Mouse (Mus musculus): ENCODE results near the gene Fastkd5. TPM values are rescaled to one million over a fixed set of nuclear protein-coding genes. Genes with fewer than 3 reads are reported as not detected.
"Not testable (repeated sequence)": the region's sequence is repeated elsewhere in the genome, so short reads cannot be mapped to it uniquely, and the experiment has no call there.

The Fastkd5 gene
- polyA plus RNA-seq, 1 experiment from 2014 or later = 21.8 TPM

DNA sequence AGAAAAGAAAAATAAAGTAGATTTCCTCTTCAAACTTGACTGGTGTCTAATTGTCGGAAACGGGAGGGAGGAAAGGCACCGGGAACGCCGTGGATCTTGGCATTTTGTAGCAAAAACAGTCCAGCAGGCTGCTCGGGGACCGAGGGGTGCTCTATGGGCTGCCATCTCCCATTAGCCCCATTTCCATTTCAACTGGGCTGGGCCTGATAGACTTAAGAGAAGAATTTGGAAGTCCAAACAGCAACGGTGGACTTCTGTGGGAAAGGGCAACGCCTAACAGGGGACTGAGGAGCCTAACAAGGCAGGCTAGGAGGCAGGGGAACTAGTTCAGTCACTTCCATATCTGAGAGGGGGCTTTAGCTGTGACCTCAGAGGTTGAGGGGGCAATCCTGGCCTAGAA is 52.8 kb downstream of the Fastkd5 start:
- H3K4me3 ChIP-seq (ENCODE audit: low read depth, low read length) = no peak overlapping the region
- H3K4me1 ChIP-seq (ENCODE audit: control insufficient read depth, insufficient read depth, low read length) = 0 out of 2 replicates have a peak, but pooled peaks cover 3% of the 10 kb centered on the region
- ATAC-seq (ENCODE audit: insufficient read depth, low FRiP score, low TSS enrichment) = no peak
- H3K27ac ChIP-seq (ENCODE audit: low read depth, low read length) = no peak overlapping the region
- no peaks in the 10 kb centered on the region for H3K9me3 ChIP-seq (ENCODE audit: control insufficient read depth, low read length)
- 3% methylated on average over 9 of the region's 9 CpGs for WGBS
- peaks cover 70% of the 10 kb centered on the region for H3K27me3 ChIP-seq (ENCODE audit: control insufficient read depth, insufficient read depth, low read length)
- H3K9ac ChIP-seq (ENCODE audit: low read length) = no peak overlapping the region
- no peaks in the 10 kb centered on the region for H3K36me3 ChIP-seq (ENCODE audit: control insufficient read depth, insufficient read depth, low read length)
- DNase-seq (ENCODE audit: low spot score) = no peak
- H3K4me2 ChIP-seq (ENCODE audit: low read depth) = no peak overlapping the region

DNA sequence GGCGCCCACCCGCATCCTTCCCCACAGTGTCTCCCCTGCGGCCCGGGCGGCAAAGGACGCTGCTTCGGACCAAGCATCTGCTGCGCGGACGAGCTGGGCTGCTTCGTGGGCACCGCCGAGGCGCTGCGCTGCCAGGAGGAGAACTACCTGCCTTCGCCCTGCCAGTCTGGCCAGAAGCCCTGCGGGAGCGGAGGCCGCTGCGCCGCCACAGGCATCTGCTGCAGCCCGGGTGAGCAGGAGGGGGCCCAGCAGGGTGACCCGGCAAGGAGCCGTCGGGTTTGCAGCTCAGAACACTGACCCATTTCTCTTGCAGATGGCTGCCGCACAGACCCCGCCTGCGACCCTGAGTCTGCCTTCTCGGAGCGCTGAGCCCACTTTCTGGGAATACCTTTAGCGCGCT is 53.3 kb downstream of the Fastkd5 start:
- Histone ChIP-seq H3K4me2 (ENCODE audit: low read depth) (peak overlapping the region; percentile 31), H3K4me3 (ENCODE audit: low read depth, low read length) (peak overlapping the region; percentile 23; the same call in 1 of the 2 replicates), H3K27me3 (ENCODE audit: control insufficient read depth, insufficient read depth, low read length) (peaks cover 65% of the 10 kb centered on the region)
- 2% methylated on average over 32 of the region's 32 CpGs for WGBS
- H3K27ac ChIP-seq (ENCODE audit: low read depth, low read length); DNase-seq (ENCODE audit: low spot score); H3K9ac ChIP-seq (ENCODE audit: low read length); H3K4me1 ChIP-seq (ENCODE audit: control insufficient read depth, insufficient read depth, low read length); H3K9me3 ChIP-seq (ENCODE audit: control insufficient read depth, low read length); ATAC-seq (ENCODE audit: insufficient read depth, low FRiP score, low TSS enrichment); H3K36me3 ChIP-seq (ENCODE audit: control insufficient read depth, insufficient read depth, low read length): not testable (repeated sequence)

DNA sequence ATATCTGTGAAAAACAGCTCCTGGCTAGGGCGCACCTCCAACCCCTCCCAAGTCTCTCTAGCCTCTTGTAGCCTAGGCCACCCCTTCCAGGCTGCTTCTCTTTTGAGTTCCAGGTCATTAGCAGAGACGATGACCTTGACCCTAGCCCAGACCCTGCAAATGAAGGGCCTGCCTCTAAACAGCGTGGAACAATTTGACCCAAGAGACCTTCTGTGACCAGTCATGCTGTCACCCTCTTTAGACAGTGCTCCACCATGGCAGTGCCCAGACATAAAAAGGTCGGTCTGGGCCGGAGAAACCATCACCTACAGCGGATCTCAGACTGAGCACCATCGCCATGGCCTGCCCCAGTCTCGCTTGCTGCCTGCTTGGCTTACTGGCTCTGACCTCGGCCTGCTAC is 54.0 kb downstream of the Fastkd5 start, which contains the start of gene Oxt:
Gene Oxt (plus strand): TSS at position 301 of the 400 bp plus-strand sequence.
- ATAC-seq (ENCODE audit: insufficient read depth, low FRiP score, low TSS enrichment) = no peak
- Histone ChIP-seq H3K4me3 (ENCODE audit: low read depth, low read length) (peak within 1 kb of the TSS; percentile 23; the same call in 1 of the 2 replicates), H3K9me3 (ENCODE audit: control insufficient read depth, low read length) (no peaks in the 10 kb centered on the region), H3K4me1 (ENCODE audit: control insufficient read depth, insufficient read depth, low read length) (0 out of 2 replicates have a peak, but pooled peaks cover 3% of the 10 kb centered on the region), H3K27ac (ENCODE audit: low read depth, low read length) (no peak within 1 kb of the TSS), H3K36me3 (ENCODE audit: control insufficient read depth, insufficient read depth, low read length) (no peaks in the 10 kb centered on the region), H3K4me2 (ENCODE audit: low read depth) (peak within 1 kb of the TSS; percentile 31), H3K9ac (ENCODE audit: low read length) (no peak within 1 kb of the TSS), H3K27me3 (ENCODE audit: control insufficient read depth, insufficient read depth, low read length) (peaks cover 58% of the 10 kb centered on the region)
- no peak for DNase-seq (ENCODE audit: low spot score)
- WGBS = 44% methylated on average over 9 of the region's 9 CpGs

DNA sequence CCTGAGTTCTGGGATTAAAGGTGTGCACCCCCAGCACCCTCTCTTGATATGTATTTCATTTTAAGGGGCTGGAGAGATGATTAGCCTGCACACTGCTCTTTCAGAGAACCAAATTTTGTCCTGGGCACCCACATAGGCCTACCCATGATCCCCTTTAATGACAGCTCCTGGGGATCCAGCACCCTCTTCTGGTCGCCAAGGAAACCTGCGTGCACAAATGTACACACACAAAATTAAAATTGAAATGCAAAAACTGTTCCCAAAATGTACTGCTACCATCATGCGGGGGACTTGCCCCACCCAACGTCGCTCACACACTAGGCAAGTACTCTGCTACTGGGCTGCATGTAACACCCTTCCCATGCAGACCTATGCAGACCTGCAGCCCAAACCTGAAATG is 54.9 kb downstream of the Fastkd5 start:
- Histone ChIP-seq H3K36me3 (ENCODE audit: control insufficient read depth, insufficient read depth, low read length) (no peaks in the 10 kb centered on the region), H3K4me2 (ENCODE audit: low read depth) (no peak overlapping the region), H3K9me3 (ENCODE audit: control insufficient read depth, low read length) (no peaks in the 10 kb centered on the region), H3K27ac (ENCODE audit: low read depth, low read length) (no peak overlapping the region), H3K9ac (ENCODE audit: low read length) (no peak overlapping the region), H3K4me1 (ENCODE audit: control insufficient read depth, insufficient read depth, low read length) (0 out of 2 replicates have a peak, but pooled peaks cover 3% of the 10 kb centered on the region), H3K27me3 (ENCODE audit: control insufficient read depth, insufficient read depth, low read length) (peaks cover 49% of the 10 kb centered on the region), H3K4me3 (ENCODE audit: low read depth, low read length) (no peak overlapping the region)
- no peak for DNase-seq (ENCODE audit: low spot score)
- ATAC-seq (ENCODE audit: insufficient read depth, low FRiP score, low TSS enrichment) = no peak
- WGBS = 75% methylated on average over 5 of the region's 5 CpGs

DNA sequence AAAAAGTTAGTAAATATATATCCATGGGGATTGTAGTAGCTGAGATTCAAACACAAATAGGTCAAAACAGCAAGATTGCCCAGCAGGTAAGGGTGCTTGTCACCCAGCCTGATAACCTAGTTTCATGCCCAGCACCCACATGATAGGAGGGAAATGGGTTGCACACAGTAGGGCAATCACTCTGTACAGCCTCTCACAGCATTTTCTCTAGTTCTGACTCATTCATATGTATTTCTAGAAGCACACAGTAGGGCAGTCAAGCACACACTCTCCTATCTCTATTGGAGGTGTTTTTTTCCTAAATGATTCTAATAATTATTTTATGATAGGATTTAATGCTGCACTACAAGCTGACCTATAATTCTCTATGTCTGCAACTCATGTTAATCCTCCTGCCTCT is 59.9 kb downstream of the Fastkd5 start:
- no peak overlapping the region for H3K4me3 ChIP-seq (ENCODE audit: low read depth, low read length)
- no peak overlapping the region for H3K27ac ChIP-seq (ENCODE audit: low read depth, low read length)
- ATAC-seq (ENCODE audit: insufficient read depth, low FRiP score, low TSS enrichment) (no peak), DNase-seq (ENCODE audit: low spot score) (no peak)
- no peaks in the 10 kb centered on the region for H3K9me3 ChIP-seq (ENCODE audit: control insufficient read depth, low read length)
- peaks cover 2% of the 10 kb centered on the region; the same call in 1 of the 2 replicates for H3K36me3 ChIP-seq (ENCODE audit: control insufficient read depth, insufficient read depth, low read length)
- no peak overlapping the region for H3K9ac ChIP-seq (ENCODE audit: low read length)
- no peak overlapping the region for H3K4me2 ChIP-seq (ENCODE audit: low read depth)
- H3K4me1 ChIP-seq (ENCODE audit: control insufficient read depth, insufficient read depth, low read length) = no peaks in the 10 kb centered on the region
- H3K27me3 ChIP-seq (ENCODE audit: control insufficient read depth, insufficient read depth, low read length) = peaks cover under 1% of the 10 kb centered on the region; the same call in 1 of the 2 replicates

DNA sequence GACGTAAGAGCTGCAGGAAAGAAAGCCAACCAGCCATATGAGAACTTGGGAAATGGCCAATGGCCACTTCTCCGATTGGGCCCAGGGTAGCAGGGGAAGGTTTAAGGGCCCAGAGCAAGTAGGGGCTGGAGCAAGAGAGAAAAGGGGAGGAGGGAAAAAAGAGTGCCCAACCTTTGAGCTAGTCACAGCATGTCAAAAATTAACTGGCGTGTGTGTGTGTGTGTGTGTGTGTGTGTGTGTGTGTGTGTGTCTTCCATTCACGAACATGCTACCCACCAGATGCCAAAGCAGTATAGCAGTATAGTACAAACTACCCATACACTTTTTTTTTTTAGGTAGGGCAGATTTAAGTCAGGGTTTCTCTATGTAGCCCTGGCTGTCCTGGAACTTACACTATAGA is 60.9 kb downstream of the Fastkd5 start:
- H3K4me2 ChIP-seq (ENCODE audit: low read depth) = no peak overlapping the region
- WGBS = 75% methylated on average over 4 of the region's 4 CpGs

DNA sequence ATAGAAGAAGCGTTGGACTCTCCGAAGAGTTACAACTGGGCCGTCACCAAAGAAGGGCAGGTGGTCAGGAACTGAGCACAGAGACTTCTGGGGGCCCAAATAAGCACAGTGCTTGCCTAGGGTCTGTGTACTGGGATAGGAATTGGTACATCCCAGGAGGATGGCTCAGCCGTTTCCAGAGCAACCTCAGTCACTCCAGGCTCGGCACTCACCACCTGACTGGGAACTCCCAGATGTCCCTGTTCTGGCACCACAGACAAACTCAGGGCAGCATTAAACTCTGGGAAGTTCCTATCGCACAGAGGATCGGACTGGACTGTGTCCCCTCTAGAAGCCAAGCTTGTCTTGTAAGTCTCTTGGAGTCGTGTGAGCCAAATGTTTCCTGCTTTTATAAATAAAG is 64.8 kb downstream of the Fastkd5 start:
- WGBS = 84% methylated on average over 8 of the region's 8 CpGs
- Histone ChIP-seq H3K9ac (ENCODE audit: low read length) (no peak overlapping the region), H3K4me1 (ENCODE audit: control insufficient read depth, insufficient read depth, low read length) (0 out of 2 replicates have a peak, but pooled peaks cover 2% of the 10 kb centered on the region), H3K27ac (ENCODE audit: low read depth, low read length) (no peak overlapping the region), H3K27me3 (ENCODE audit: control insufficient read depth, insufficient read depth, low read length) (no peaks in the 10 kb centered on the region), H3K36me3 (ENCODE audit: control insufficient read depth, insufficient read depth, low read length) (peaks cover 2% of the 10 kb centered on the region; the same call in 1 of the 2 replicates), H3K4me3 (ENCODE audit: low read depth, low read length) (no peak overlapping the region), H3K9me3 (ENCODE audit: control insufficient read depth, low read length) (no peaks in the 10 kb centered on the region), H3K4me2 (ENCODE audit: low read depth) (no peak overlapping the region)
- DNase-seq (ENCODE audit: low spot score) = no peak
- ATAC-seq (ENCODE audit: insufficient read depth, low FRiP score, low TSS enrichment) = no peak

More for the DNA sequence above, 60.9 kb downstream of the Fastkd5 start:
- Histone ChIP-seq H3K9me3 (ENCODE audit: control insufficient read depth, low read length) (no peaks in the 10 kb centered on the region), H3K4me1 (ENCODE audit: control insufficient read depth, insufficient read depth, low read length) (no peaks in the 10 kb centered on the region), H3K36me3 (ENCODE audit: control insufficient read depth, insufficient read depth, low read length) (peaks cover 2% of the 10 kb centered on the region; the same call in 1 of the 2 replicates), H3K27me3 (ENCODE audit: control insufficient read depth, insufficient read depth, low read length) (no peaks in the 10 kb centered on the region), H3K4me3 (ENCODE audit: low read depth, low read length) (no peak overlapping the region), H3K27ac (ENCODE audit: low read depth, low read length) (no peak overlapping the region), H3K9ac (ENCODE audit: low read length) (no peak overlapping the region)
- no peak for DNase-seq (ENCODE audit: low spot score)
- ATAC-seq (ENCODE audit: insufficient read depth, low FRiP score, low TSS enrichment) = no peak

DNA sequence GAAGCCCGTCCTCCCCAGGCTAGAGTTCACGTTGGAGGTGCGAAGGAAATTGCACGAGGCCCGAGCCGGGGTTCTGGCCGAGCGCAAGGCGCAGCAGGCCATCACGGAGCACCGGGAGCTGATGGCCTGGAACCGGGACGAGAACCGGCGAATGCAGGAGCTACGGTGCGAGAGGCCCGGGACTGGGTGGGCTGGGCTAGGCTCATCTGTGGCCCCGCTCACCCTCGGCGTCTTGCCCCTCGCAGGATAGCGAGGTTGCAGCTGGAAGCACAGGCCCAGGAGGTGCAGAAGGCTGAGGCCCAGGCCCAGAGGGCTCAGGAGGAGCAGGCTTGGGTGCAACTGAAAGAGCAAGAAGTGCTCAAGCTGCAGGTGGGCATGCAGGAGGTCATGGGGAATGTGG is 65.8 kb downstream of the Fastkd5 start:
- 0% methylated on average over 22 of the region's 23 CpGs for WGBS

More for the DNA sequence above, 65.8 kb downstream of the Fastkd5 start:
- Histone ChIP-seq H3K9ac (ENCODE audit: low read length) (peak overlapping the region; percentile 83), H3K27me3 (ENCODE audit: control insufficient read depth, insufficient read depth, low read length) (no peaks in the 10 kb centered on the region), H3K9me3 (ENCODE audit: control insufficient read depth, low read length) (no peaks in the 10 kb centered on the region), H3K4me3 (ENCODE audit: low read depth, low read length) (peak overlapping the region; percentile 91), H3K4me1 (ENCODE audit: control insufficient read depth, insufficient read depth, low read length) (0 out of 2 replicates have a peak, but pooled peaks cover 2% of the 10 kb centered on the region), H3K36me3 (ENCODE audit: control insufficient read depth, insufficient read depth, low read length) (peaks cover 2% of the 10 kb centered on the region; the same call in 1 of the 2 replicates), H3K4me2 (ENCODE audit: low read depth) (peak overlapping the region; percentile 80), H3K27ac (ENCODE audit: low read depth, low read length) (no peak overlapping the region)
- ATAC-seq (ENCODE audit: insufficient read depth, low FRiP score, low TSS enrichment) (peak; percentile 29), DNase-seq (ENCODE audit: low spot score) (no peak)

All from neural tube, embryonic 11.5 days (tissue).